Mouse (Mus musculus): ENCODE results near the gene Gm3005. TPM values are rescaled to one million over a fixed set of nuclear protein-coding genes. Genes with fewer than 3 reads are reported as not detected.
"Not testable (repeated sequence)": the region's sequence is repeated elsewhere in the genome, so short reads cannot be mapped to it uniquely, and the experiment has no call there.

Gm3005 gene
- polyA plus RNA-seq (2016; fragmentation: Nextera tagmentation; extraction: Ambion mirVana): 9.5 and 13.3 TPM in 2 replicates

GRCm38 (mm10) chr14:3427803-3428202, at the start of gene Gm3005:
Gene Gm3005 (plus strand): TSS chr14:3428103.
- H3K9me3 ChIP-seq; H3K4me1 ChIP-seq; DNase-seq (ENCODE audit: low spot score); H3K4me3 ChIP-seq; H3K27ac ChIP-seq; H3K36me3 ChIP-seq; H3K27me3 ChIP-seq (ENCODE audit: insufficient read depth, poor library complexity, severe bottlenecking): not testable (repeated sequence)
- WGBS: no CpG with 5 or more reads among the region's 2 CpGs

DNA sequence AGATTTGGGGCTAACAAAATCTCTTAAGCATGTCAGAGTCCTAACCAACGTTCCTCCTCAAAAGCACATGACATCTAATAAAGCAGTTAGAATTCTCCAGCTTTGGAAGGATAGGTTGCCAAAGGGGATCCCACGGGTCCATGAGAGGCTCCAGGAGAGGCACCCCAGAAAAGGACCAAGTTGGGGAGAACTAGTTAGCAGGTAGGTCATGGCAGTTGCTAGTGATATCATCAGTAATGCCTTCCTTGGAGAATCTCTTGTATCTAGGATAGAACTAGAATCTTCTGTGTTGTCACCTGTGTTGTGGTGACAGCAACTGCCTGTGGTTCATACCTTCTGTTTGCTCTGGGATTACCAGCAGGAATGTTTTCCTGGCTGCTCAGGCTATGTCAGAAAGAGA, 33.1 kb upstream of the Gm3005 start, which contains the start of gene Gm10413:
Gene Gm10413, plus strand, starts transcription at position 301 of the 400 bp plus-strand sequence.
- not testable (repeated sequence) for H3K4me3 ChIP-seq; DNase-seq (ENCODE audit: low spot score); H3K4me1 ChIP-seq; H3K27ac ChIP-seq; H3K9me3 ChIP-seq; H3K27me3 ChIP-seq (ENCODE audit: insufficient read depth, poor library complexity, severe bottlenecking); H3K36me3 ChIP-seq
- WGBS: no CpG with 5 or more reads among the region's 2 CpGs

GRCm38 (mm10) chr14:3412314-3412713, 15.6 kb upstream of the Gm3005 start, which contains the start of gene Gm10409:
Gene Gm10409 (plus strand): TSS chr14:3412614.
- not testable (repeated sequence) for H3K4me1 ChIP-seq; H3K27ac ChIP-seq; H3K27me3 ChIP-seq (ENCODE audit: insufficient read depth, poor library complexity, severe bottlenecking); H3K36me3 ChIP-seq; DNase-seq (ENCODE audit: low spot score); H3K4me3 ChIP-seq; H3K9me3 ChIP-seq
- no CpG with 5 or more reads among the region's 32 CpGs for WGBS

GRCm38 (mm10) chr14:3449079-3449478, 21.2 kb downstream of the Gm3005 start, which contains the start of gene Gm10408:
Gene Gm10408 (plus strand): TSS chr14:3449379.
- H3K4me1 ChIP-seq; H3K27ac ChIP-seq; H3K27me3 ChIP-seq (ENCODE audit: insufficient read depth, poor library complexity, severe bottlenecking); DNase-seq (ENCODE audit: low spot score); H3K36me3 ChIP-seq; H3K4me3 ChIP-seq; H3K9me3 ChIP-seq: not testable (repeated sequence)
- no CpG with 5 or more reads among the region's 3 CpGs for WGBS

DNA sequence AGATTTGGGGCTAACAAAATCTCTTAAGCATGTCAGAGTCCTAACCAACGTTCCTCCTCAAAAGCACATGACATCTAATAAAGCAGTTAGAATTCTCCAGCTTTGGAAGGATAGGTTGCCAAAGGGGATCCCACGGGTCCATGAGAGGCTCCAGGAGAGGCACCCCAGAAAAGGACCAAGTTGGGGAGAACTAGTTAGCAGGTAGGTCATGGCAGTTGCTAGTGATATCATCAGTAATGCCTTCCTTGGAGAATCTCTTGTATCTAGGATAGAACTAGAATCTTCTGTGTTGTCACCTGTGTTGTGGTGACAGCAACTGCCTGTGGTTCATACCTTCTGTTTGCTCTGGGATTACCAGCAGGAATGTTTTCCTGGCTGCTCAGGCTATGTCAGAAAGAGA, 206.3 kb downstream of the Gm3005 start, which contains the start of gene Gm3012:
Gene Gm3012, plus strand, starts transcription at position 301 of the 400 bp plus-strand sequence.
- H3K9me3 ChIP-seq; H3K27ac ChIP-seq; H3K4me3 ChIP-seq; H3K4me1 ChIP-seq; H3K27me3 ChIP-seq (ENCODE audit: insufficient read depth, poor library complexity, severe bottlenecking); H3K36me3 ChIP-seq; DNase-seq (ENCODE audit: low spot score): not testable (repeated sequence)
- no CpG with 5 or more reads among the region's 2 CpGs for WGBS

Other genes with a start within 250 kb of the Gm3005 start
- 0.17 and 0.39 TPM in 2 replicates for gene Gm5795, start 239.8 kb upstream of the Gm3005 start, polyA plus RNA-seq (2016; fragmentation: Nextera tagmentation; extraction: Ambion mirVana)
- gene D830030K20Rik, start 219.6 kb upstream of the Gm3005 start, polyA plus RNA-seq (2016; fragmentation: Nextera tagmentation; extraction: Ambion mirVana): 45.8 and 49.8 TPM in 2 replicates
- gene Gm2956, start 95.5 kb upstream of the Gm3005 start, polyA plus RNA-seq (2016; fragmentation: Nextera tagmentation; extraction: Ambion mirVana): not detected in 2 replicates
- gene Gm10413, start 33.0 kb upstream of the Gm3005 start, polyA plus RNA-seq (2016; fragmentation: Nextera tagmentation; extraction: Ambion mirVana): not detected in 2 replicates
- 5.0 and 6.3 TPM in 2 replicates for gene Gm10409, start 15.5 kb upstream of the Gm3005 start, polyA plus RNA-seq (2016; fragmentation: Nextera tagmentation; extraction: Ambion mirVana)
- not detected in 2 replicates for gene Gm10408, start 21.3 kb downstream of the Gm3005 start, polyA plus RNA-seq (2016; fragmentation: Nextera tagmentation; extraction: Ambion mirVana)
- gene Gm3012, start 206.4 kb downstream of the Gm3005 start, polyA plus RNA-seq (2016; fragmentation: Nextera tagmentation; extraction: Ambion mirVana): not detected in 2 replicates
- gene Gm3020, start 223.9 kb downstream of the Gm3005 start, polyA plus RNA-seq (2016; fragmentation: Nextera tagmentation; extraction: Ambion mirVana): 5.0 and 6.3 TPM in 2 replicates